Mouse (Mus musculus): Measurements from ENCODE around the gene Gm10663. TPM values are rescaled to one million over a fixed set of nuclear protein-coding genes. Genes with fewer than 3 reads are reported as not detected.

The Gm10663 gene
- polyA plus RNA-seq, 1 experiment = not detected

GRCm38 (mm10) chr8:65070996-65071395 is 3.8 kb upstream of the Gm10663 start:
- Histone ChIP-seq H3K4me3 (ENCODE audit: insufficient read depth, low read length) (no peak overlapping the region), H3K4me1 (ENCODE audit: control insufficient read depth, insufficient read depth, low read length) (no peaks in the 10 kb centered on the region), H3K27ac (ENCODE audit: insufficient read depth, low read length) (no peak overlapping the region)
- no peak for TF ChIP-seq POLR2A (IDR thresholded peaks at IDR 0.05; ENCODE audit: low read depth, low read length)
- no peak for TF ChIP-seq CTCF (IDR thresholded peaks at IDR 0.05; ENCODE audit: borderline replicate concordance, insufficient read depth, low read length)

GRCm38 (mm10) chr8:65080731-65081130 is 5.9 kb downstream of the Gm10663 start:
- Histone ChIP-seq H3K27ac (ENCODE audit: insufficient read depth, low read length) (no peak overlapping the region), H3K4me1 (ENCODE audit: control insufficient read depth, insufficient read depth, low read length) (no peaks in the 10 kb centered on the region), H3K4me3 (ENCODE audit: insufficient read depth, low read length) (no peak overlapping the region)
- no peak for TF ChIP-seq CTCF (IDR thresholded peaks at IDR 0.05; ENCODE audit: borderline replicate concordance, insufficient read depth, low read length)
- TF ChIP-seq POLR2A (IDR thresholded peaks at IDR 0.05; ENCODE audit: low read depth, low read length) = no peak

- TF ChIP-seq CTCF (IDR thresholded peaks at IDR 0.05; ENCODE audit: borderline replicate concordance, insufficient read depth, low read length) (no peak), POLR2A (IDR thresholded peaks at IDR 0.05; ENCODE audit: low read depth, low read length) (no peak)
- H3K27ac ChIP-seq (ENCODE audit: insufficient read depth, low read length) = no peak overlapping the region
- no peaks in the 10 kb centered on the region for H3K4me1 ChIP-seq (ENCODE audit: control insufficient read depth, insufficient read depth, low read length)
- H3K4me3 ChIP-seq (ENCODE audit: insufficient read depth, low read length) = no peak overlapping the region
Measured at GRCm38 (mm10) chr8:65085680-65086079, 10.8 kb downstream of the Gm10663 start.

GRCm38 (mm10) chr8:65087711-65088110 is 12.9 kb downstream of the Gm10663 start:
- TF ChIP-seq POLR2A (IDR thresholded peaks at IDR 0.05; ENCODE audit: low read depth, low read length) (no peak), CTCF (IDR thresholded peaks at IDR 0.05; ENCODE audit: borderline replicate concordance, insufficient read depth, low read length) (no peak)
- Histone ChIP-seq H3K27ac (ENCODE audit: insufficient read depth, low read length) (no peak overlapping the region), H3K4me3 (ENCODE audit: insufficient read depth, low read length) (no peak overlapping the region), H3K4me1 (ENCODE audit: control insufficient read depth, insufficient read depth, low read length) (no peaks in the 10 kb centered on the region)

GRCm38 (mm10) chr8:65088120-65088519 is 13.3 kb downstream of the Gm10663 start:
- H3K4me3 ChIP-seq (ENCODE audit: insufficient read depth, low read length) = no peak overlapping the region
- TF ChIP-seq CTCF (IDR thresholded peaks at IDR 0.05; ENCODE audit: borderline replicate concordance, insufficient read depth, low read length) = no peak
- no peak for TF ChIP-seq POLR2A (IDR thresholded peaks at IDR 0.05; ENCODE audit: low read depth, low read length)
- no peaks in the 10 kb centered on the region for H3K4me1 ChIP-seq (ENCODE audit: control insufficient read depth, insufficient read depth, low read length)
- no peak overlapping the region for H3K27ac ChIP-seq (ENCODE audit: insufficient read depth, low read length)

- Histone ChIP-seq H3K4me1 (ENCODE audit: control insufficient read depth, insufficient read depth, low read length) (no peaks in the 10 kb centered on the region), H3K4me3 (ENCODE audit: insufficient read depth, low read length) (no peak overlapping the region), H3K27ac (ENCODE audit: insufficient read depth, low read length) (no peak overlapping the region)
- TF ChIP-seq POLR2A (IDR thresholded peaks at IDR 0.05; ENCODE audit: low read depth, low read length) (no peak), CTCF (IDR thresholded peaks at IDR 0.05; ENCODE audit: borderline replicate concordance, insufficient read depth, low read length) (no peak)
Measured at GRCm38 (mm10) chr8:65089781-65090180, 14.9 kb downstream of the Gm10663 start.

GRCm38 (mm10) chr8:65097760-65098415 is 23.1 kb downstream of the Gm10663 start:
- H3K27ac ChIP-seq (ENCODE audit: insufficient read depth, low read length) = no peak overlapping the region
- no peak for TF ChIP-seq POLR2A (IDR thresholded peaks at IDR 0.05; ENCODE audit: low read depth, low read length)
- TF ChIP-seq CTCF (IDR thresholded peaks at IDR 0.05; ENCODE audit: borderline replicate concordance, insufficient read depth, low read length) = no peak
- no peaks in the 10 kb centered on the region for H3K4me1 ChIP-seq (ENCODE audit: control insufficient read depth, insufficient read depth, low read length)
- no peak overlapping the region for H3K4me3 ChIP-seq (ENCODE audit: insufficient read depth, low read length)

- no peaks in the 10 kb centered on the region for H3K4me1 ChIP-seq (ENCODE audit: control insufficient read depth, insufficient read depth, low read length)
- no peak overlapping the region for H3K4me3 ChIP-seq (ENCODE audit: insufficient read depth, low read length)
- H3K27ac ChIP-seq (ENCODE audit: insufficient read depth, low read length) = no peak overlapping the region
- TF ChIP-seq CTCF (IDR thresholded peaks at IDR 0.05; ENCODE audit: borderline replicate concordance, insufficient read depth, low read length) (no peak), POLR2A (IDR thresholded peaks at IDR 0.05; ENCODE audit: low read depth, low read length) (no peak)
Measured at GRCm38 (mm10) chr8:65099735-65100134, 24.9 kb downstream of the Gm10663 start.

- no peak for TF ChIP-seq POLR2A (IDR thresholded peaks at IDR 0.05; ENCODE audit: low read depth, low read length)
- TF ChIP-seq CTCF (IDR thresholded peaks at IDR 0.05; ENCODE audit: borderline replicate concordance, insufficient read depth, low read length) = no peak
- no peaks in the 10 kb centered on the region for H3K4me1 ChIP-seq (ENCODE audit: control insufficient read depth, insufficient read depth, low read length)
- H3K27ac ChIP-seq (ENCODE audit: insufficient read depth, low read length) = no peak overlapping the region
- H3K4me3 ChIP-seq (ENCODE audit: insufficient read depth, low read length) = no peak overlapping the region
Measured at GRCm38 (mm10) chr8:65103632-65104031, 28.8 kb downstream of the Gm10663 start.

- Histone ChIP-seq H3K4me1 (ENCODE audit: control insufficient read depth, insufficient read depth, low read length) (no peaks in the 10 kb centered on the region), H3K4me3 (ENCODE audit: insufficient read depth, low read length) (no peak overlapping the region), H3K27ac (ENCODE audit: insufficient read depth, low read length) (no peak overlapping the region)
- TF ChIP-seq POLR2A (IDR thresholded peaks at IDR 0.05; ENCODE audit: low read depth, low read length) (no peak), CTCF (IDR thresholded peaks at IDR 0.05; ENCODE audit: borderline replicate concordance, insufficient read depth, low read length) (no peak)
Measured at GRCm38 (mm10) chr8:65104041-65104440, 29.2 kb downstream of the Gm10663 start.
